Mouse (Mus musculus): ENCODE data around the gene Yeats2.
"Not testable (repeated sequence)": the region's sequence is repeated elsewhere in the genome, so short reads cannot be mapped to it uniquely, and the experiment has no call there.

Yeats2 gene

GRCm38 (mm10) chr16:20108961-20109360, 31.9 kb upstream of the Yeats2 start:
- Histone ChIP-seq H3K9me3 (ENCODE audit: low read length) (peaks cover 12% of the 10 kb centered on the region), H3K4me3 (replicated peaks; ENCODE audit: low read length) (no peak overlapping the region), H3K36me3 (ENCODE audit: insufficient read depth, low read length) (peaks cover 93% of the 10 kb centered on the region), H3K4me1 (replicated peaks; ENCODE audit: low read depth, low read length) (peaks cover 17% of the 10 kb centered on the region), H3K27me3 (ENCODE audit: insufficient read depth, low read length) (no peaks in the 10 kb centered on the region)
- TF ChIP-seq NANOG (IDR thresholded peaks at IDR 0.05; ENCODE audit: borderline replicate concordance, low read length) (no peak), CTCF (conservative IDR thresholded peaks at IDR 0.05; ENCODE audit: low read length) (peak; percentile 90)

GRCm38 (mm10) chr16:20112649-20113048, 28.2 kb upstream of the Yeats2 start:
- Histone ChIP-seq H3K27me3 (ENCODE audit: insufficient read depth, low read length) (no peaks in the 10 kb centered on the region), H3K9me3 (ENCODE audit: low read length) (no peaks in the 10 kb centered on the region), H3K36me3 (ENCODE audit: insufficient read depth, low read length) (peaks cover 93% of the 10 kb centered on the region), H3K4me3 (replicated peaks; ENCODE audit: low read length) (no peak overlapping the region), H3K4me1 (replicated peaks; ENCODE audit: low read depth, low read length) (peaks cover 17% of the 10 kb centered on the region; the same call in 1 of the 2 replicates)
- TF ChIP-seq CTCF (conservative IDR thresholded peaks at IDR 0.05; ENCODE audit: low read length), result no peak
- no peak for TF ChIP-seq POU5F1 (IDR thresholded peaks at IDR 0.05; ENCODE audit: borderline replicate concordance, low read length)
- TF ChIP-seq NANOG (IDR thresholded peaks at IDR 0.05; ENCODE audit: borderline replicate concordance, low read length), result no peak

GRCm38 (mm10) chr16:20116069-20116468, 24.8 kb upstream of the Yeats2 start:
- Histone ChIP-seq H3K4me3 (replicated peaks; ENCODE audit: low read length) (no peak overlapping the region), H3K36me3 (ENCODE audit: insufficient read depth, low read length) (peaks cover 90% of the 10 kb centered on the region), H3K27me3 (ENCODE audit: insufficient read depth, low read length) (no peaks in the 10 kb centered on the region), H3K4me1 (replicated peaks; ENCODE audit: low read depth, low read length) (peaks cover 12% of the 10 kb centered on the region), H3K9me3 (ENCODE audit: low read length) (no peaks in the 10 kb centered on the region)
- TF ChIP-seq CTCF (conservative IDR thresholded peaks at IDR 0.05; ENCODE audit: low read length), result no peak
- TF ChIP-seq POU5F1 (IDR thresholded peaks at IDR 0.05; ENCODE audit: borderline replicate concordance, low read length), result no peak
- TF ChIP-seq NANOG (IDR thresholded peaks at IDR 0.05; ENCODE audit: borderline replicate concordance, low read length), result no peak

- Histone ChIP-seq H3K4me1 (replicated peaks; ENCODE audit: low read depth, low read length) (peaks cover 12% of the 10 kb centered on the region), H3K36me3 (ENCODE audit: insufficient read depth, low read length) (peaks cover 51% of the 10 kb centered on the region)
- not testable (repeated sequence) for H3K27me3 ChIP-seq (ENCODE audit: insufficient read depth, low read length); H3K4me3 ChIP-seq (replicated peaks; ENCODE audit: low read length); H3K9me3 ChIP-seq (ENCODE audit: low read length)
Measured at GRCm38 (mm10) chr16:20126319-20126883, 14.5 kb upstream of the Yeats2 start.

- TF ChIP-seq NANOG (IDR thresholded peaks at IDR 0.05; ENCODE audit: borderline replicate concordance, low read length) (no peak), POU5F1 (IDR thresholded peaks at IDR 0.05; ENCODE audit: borderline replicate concordance, low read length) (no peak), CTCF (conservative IDR thresholded peaks at IDR 0.05; ENCODE audit: low read length) (no peak)
- peaks cover 12% of the 10 kb centered on the region for H3K4me1 ChIP-seq (replicated peaks; ENCODE audit: low read depth, low read length)
- no peak overlapping the region for H3K4me3 ChIP-seq (replicated peaks; ENCODE audit: low read length)
- H3K36me3 ChIP-seq (ENCODE audit: insufficient read depth, low read length), result peaks cover 18% of the 10 kb centered on the region
- peaks cover 5% of the 10 kb centered on the region for H3K27me3 ChIP-seq (ENCODE audit: insufficient read depth, low read length)
- H3K9me3 ChIP-seq (ENCODE audit: low read length), result no peaks in the 10 kb centered on the region
Measured at GRCm38 (mm10) chr16:20130397-20130796, 10.5 kb upstream of the Yeats2 start.

GRCm38 (mm10) chr16:20144568-20144967, 3.7 kb downstream of the Yeats2 start:
- peaks cover 50% of the 10 kb centered on the region for H3K36me3 ChIP-seq (ENCODE audit: insufficient read depth, low read length)
- TF ChIP-seq CTCF (conservative IDR thresholded peaks at IDR 0.05; ENCODE audit: low read length) (no peak), POU5F1 (IDR thresholded peaks at IDR 0.05; ENCODE audit: borderline replicate concordance, low read length) (no peak), NANOG (IDR thresholded peaks at IDR 0.05; ENCODE audit: borderline replicate concordance, low read length) (no peak)
- H3K9me3 ChIP-seq (ENCODE audit: low read length), result no peaks in the 10 kb centered on the region
- H3K4me1 ChIP-seq (replicated peaks; ENCODE audit: low read depth, low read length), result peaks cover 45% of the 10 kb centered on the region
- H3K4me3 ChIP-seq (replicated peaks; ENCODE audit: low read length), result no peak overlapping the region
- no peaks in the 10 kb centered on the region for H3K27me3 ChIP-seq (ENCODE audit: insufficient read depth, low read length)

- no peak overlapping the region for H3K4me3 ChIP-seq (replicated peaks; ENCODE audit: low read length)
- peaks cover 14% of the 10 kb centered on the region for H3K9me3 ChIP-seq (ENCODE audit: low read length)
- peaks cover 8% of the 10 kb centered on the region for H3K4me1 ChIP-seq (replicated peaks; ENCODE audit: low read depth, low read length)
- H3K36me3 ChIP-seq (ENCODE audit: insufficient read depth, low read length), result peaks cover 72% of the 10 kb centered on the region
- TF ChIP-seq NANOG (IDR thresholded peaks at IDR 0.05; ENCODE audit: borderline replicate concordance, low read length) (no peak), POU5F1 (IDR thresholded peaks at IDR 0.05; ENCODE audit: borderline replicate concordance, low read length) (no peak), CTCF (conservative IDR thresholded peaks at IDR 0.05; ENCODE audit: low read length) (no peak)
- H3K27me3 ChIP-seq (ENCODE audit: insufficient read depth, low read length), result no peaks in the 10 kb centered on the region
Measured at GRCm38 (mm10) chr16:20151991-20152390, 11.1 kb downstream of the Yeats2 start.

GRCm38 (mm10) chr16:20153742-20154141, 12.9 kb downstream of the Yeats2 start:
- 0 out of 2 replicates have a peak, but pooled peaks cover 3% of the 10 kb centered on the region for H3K4me1 ChIP-seq (replicated peaks; ENCODE audit: low read depth, low read length)
- H3K36me3 ChIP-seq (ENCODE audit: insufficient read depth, low read length), result peaks cover 78% of the 10 kb centered on the region

GRCm38 (mm10) chr16:20160130-20160529, 19.3 kb downstream of the Yeats2 start:
- Histone ChIP-seq H3K27me3 (ENCODE audit: insufficient read depth, low read length) (no peaks in the 10 kb centered on the region), H3K9me3 (ENCODE audit: low read length) (no peaks in the 10 kb centered on the region), H3K36me3 (ENCODE audit: insufficient read depth, low read length) (peaks cover 91% of the 10 kb centered on the region), H3K4me3 (replicated peaks; ENCODE audit: low read length) (no peak overlapping the region), H3K4me1 (replicated peaks; ENCODE audit: low read depth, low read length) (no peaks in the 10 kb centered on the region)
- TF ChIP-seq NANOG (IDR thresholded peaks at IDR 0.05; ENCODE audit: borderline replicate concordance, low read length) (no peak), POU5F1 (IDR thresholded peaks at IDR 0.05; ENCODE audit: borderline replicate concordance, low read length) (no peak), CTCF (conservative IDR thresholded peaks at IDR 0.05; ENCODE audit: low read length) (peak; percentile 34)

More at GRCm38 (mm10) chr16:20153742-20154141, 12.9 kb downstream of the Yeats2 start:
- Histone ChIP-seq H3K27me3 (ENCODE audit: insufficient read depth, low read length) (no peaks in the 10 kb centered on the region), H3K9me3 (ENCODE audit: low read length) (peaks cover 14% of the 10 kb centered on the region), H3K4me3 (replicated peaks; ENCODE audit: low read length) (no peak overlapping the region)
- TF ChIP-seq NANOG (IDR thresholded peaks at IDR 0.05; ENCODE audit: borderline replicate concordance, low read length) (no peak), CTCF (conservative IDR thresholded peaks at IDR 0.05; ENCODE audit: low read length) (no peak), POU5F1 (IDR thresholded peaks at IDR 0.05; ENCODE audit: borderline replicate concordance, low read length) (no peak)

Measured in E14TG2a.4 (cell line).